ENCODE assay signal across 8 mouse cellular contexts in the genomic region with DNA sequence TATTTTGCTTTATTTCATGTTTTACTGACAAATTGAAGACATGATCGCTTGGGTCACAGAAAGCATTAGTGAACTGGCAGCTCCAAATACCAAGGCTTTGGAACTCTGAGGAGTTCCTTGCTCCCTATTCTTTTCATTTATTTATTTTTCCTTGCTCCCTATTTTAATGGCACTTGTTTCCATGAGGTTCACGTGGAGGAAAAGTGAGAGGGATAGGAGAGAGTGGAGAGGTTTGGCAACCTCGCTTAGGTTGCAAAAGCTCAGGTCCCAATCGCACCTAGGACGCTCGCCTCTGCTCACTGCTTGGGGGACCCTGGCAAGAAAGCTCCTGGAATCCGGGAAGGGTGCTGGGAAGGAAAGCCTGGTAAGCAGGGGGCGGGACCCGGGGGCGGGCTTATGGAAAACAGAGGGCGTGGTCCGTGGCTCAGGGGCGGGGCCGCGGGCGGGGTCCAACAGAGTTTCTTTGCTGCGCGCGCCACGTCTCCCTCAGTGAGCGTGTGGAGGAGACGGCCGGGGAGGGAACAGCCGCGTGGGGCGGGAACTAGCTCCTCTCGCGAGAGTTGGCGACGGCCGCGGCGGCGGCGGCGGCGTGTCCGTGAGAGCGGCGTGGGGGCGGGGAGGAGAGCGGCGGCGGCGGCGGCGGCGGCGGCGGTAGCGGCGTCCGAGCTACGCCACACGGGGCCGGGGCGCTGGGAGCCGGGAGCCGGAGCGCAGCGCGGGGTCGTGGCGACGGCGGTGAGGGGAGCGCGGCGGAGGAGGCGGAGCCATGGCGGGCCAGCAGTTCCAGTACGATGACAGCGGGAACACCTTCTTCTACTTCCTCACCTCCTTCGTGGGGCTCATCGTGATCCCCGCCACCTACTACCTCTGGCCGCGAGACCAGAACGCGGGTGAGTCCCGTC. TPM values are rescaled to one million over a fixed set of nuclear protein-coding genes. Genes with fewer than 3 reads are reported as not detected.
A peak's percentile ranks its signal among the peaks of the same experiment; 100 is the strongest.
DNase-seq lines count a peak whose midpoint lies in the region; ATAC-seq lines count a peak whose summit lies in the region.

A gene (plus strand): TSS at position 498 of the 902 bp plus-strand sequence.

- H3K9me3 ChIP-seq in hindbrain, embryonic 14.5 days (ENCODE audit: control insufficient read depth, low read length), result no peaks in the 10 kb centered on the region

- peaks cover 25% of the 10 kb centered on the region for H3K4me1 ChIP-seq in hindbrain, embryonic 14.5 days (replicated peaks; ENCODE audit: control insufficient read depth, insufficient read depth, low read length)

- WGBS in hindbrain, embryonic 14.5 days, result 2% methylated on average over 53 of the region's 81 CpGs

- peak; percentile 94 for DNase-seq in R1 (ENCODE audit: low read depth, low spot score)
- peak; percentile 99 to 100 for DNase-seq in cerebellum, postnatal 25 days
- peak; percentile 94 to 95 for DNase-seq in frontal cortex, postnatal 25 days (ENCODE audit: low spot score in 2 of 2)
- DNase-seq in hindbrain, embryonic 14.5 days (ENCODE audit: low spot score), result peak; percentile 97
- peak; percentile 98 for DNase-seq in layer of hippocampus, postnatal 36 days
- peak; percentile 99 for DNase-seq in lung, postnatal 36 days
- DNase-seq in retina, postnatal 1 day, result peak; percentile 98
- peak; percentile 96 to 97 for DNase-seq in urinary bladder, adult 18-20 months (ENCODE audit: low spot score in 2 of 2)

- peak within 1 kb of the TSS; percentile 93 for H3K9ac ChIP-seq in hindbrain, embryonic 14.5 days

- H3K36me3 ChIP-seq in hindbrain, embryonic 14.5 days (replicated peaks; ENCODE audit: control insufficient read depth, insufficient read depth), result no peaks in the 10 kb centered on the region

- H3K4me3 ChIP-seq in hindbrain, embryonic 14.5 days (replicated peaks; ENCODE audit: low read length), result peak within 1 kb of the TSS; percentile 98

- peak within 1 kb of the TSS; percentile 91 for H3K4me2 ChIP-seq in hindbrain, embryonic 14.5 days (replicated peaks)

- peak; percentile 97 for ATAC-seq in hindbrain, embryonic 14.5 days (ENCODE audit: low FRiP score)

- no peaks in the 10 kb centered on the region for H3K27me3 ChIP-seq in hindbrain, embryonic 14.5 days (ENCODE audit: control insufficient read depth, insufficient read depth, low read length)

- H3K27ac ChIP-seq in hindbrain, embryonic 14.5 days, result peak within 1 kb of the TSS; percentile 96

RNA-seq across cellular contexts. Expression of the gene that starts here (rescaled TPM):
- 17.2 and 17.6 TPM in 2 replicates for polyA plus RNA-seq in hindbrain, embryonic 14.5 days (2014; fragmentation: Nextera tagmentation; extraction: Ambion mirVana)
- total RNA-seq in layer of hippocampus, postnatal 36 days (2021), result 10 to 100 TPM; 47.2 to 51.1 TPM

Comparison
In these comparisons a context has a peak if more than half of its experiments do, and no peak if none do; other contexts are left out.
1. Peak in every context shown above with its lines: DNase-seq, ATAC-seq, H3K4me3 ChIP-seq and H3K27ac ChIP-seq.